Mouse (Mus musculus): ENCODE results near the gene Bicdl2. TPM values are rescaled to one million over a fixed set of nuclear protein-coding genes. Genes with fewer than 3 reads are reported as not detected.

Gene Bicdl2
- polyA plus RNA-seq, 1 experiment from 2014 or later, result 0.22 TPM

GRCm38 (mm10) chr17:23682092-23682491, 21.8 kb downstream of the Bicdl2 start:
- ATAC-seq, result no peak
- no peaks in the 10 kb centered on the region for H3K27me3 ChIP-seq
- DNase-seq (ENCODE audit: low read depth, low spot score), result no peak
- POLR2A ChIA-PET, result no interaction called here
- CTCF ChIA-PET, result interaction anchor here (1.8 to 2.1 kb wide), 2 partner anchors 11 to 17 kb away, joined by 7 read pairs; no protein-coding TSS in a partner anchor
- TF ChIP-seq CTCF (IDR thresholded peaks at IDR 0.05), result no peak
- in situ Hi-C loops (cut with MboI; ENCODE audit: low pct_unique_long_range_greater_than_20kb), result no loop called here

GRCm38 (mm10) chr17:23682530-23682929, 22.2 kb downstream of the Bicdl2 start:
- DNase-seq (ENCODE audit: low read depth, low spot score) (no peak), ATAC-seq (no peak)
- CTCF ChIA-PET, result interaction anchor here (1.8 to 2.1 kb wide), 2 partner anchors 11 to 17 kb away, joined by 7 read pairs; no protein-coding TSS in a partner anchor
- TF ChIP-seq CTCF (IDR thresholded peaks at IDR 0.05), result no peak
- POLR2A ChIA-PET, result no interaction called here
- H3K27me3 ChIP-seq, result no peaks in the 10 kb centered on the region
- in situ Hi-C loops (cut with MboI; ENCODE audit: low pct_unique_long_range_greater_than_20kb), result no loop called here

- no peak for TF ChIP-seq CTCF (IDR thresholded peaks at IDR 0.05)
- ChIA-PET POLR2A (no interaction called here), CTCF (interaction anchor here (1.8 to 3.0 kb wide), 3 partner anchors 10 to 16 kb away, joined by 7 to 16 read pairs (median 7); no protein-coding TSS in a partner anchor)
- DNase-seq (ENCODE audit: low read depth, low spot score), result no peak
- H3K27me3 ChIP-seq, result no peaks in the 10 kb centered on the region
- in situ Hi-C loops (cut with MboI; ENCODE audit: low pct_unique_long_range_greater_than_20kb), result no loop called here
- ATAC-seq, result no peak
Observed at GRCm38 (mm10) chr17:23683226-23683625, 22.9 kb downstream of the Bicdl2 start.

GRCm38 (mm10) chr17:23683856-23684672, 23.8 kb downstream of the Bicdl2 start, which contains the start of gene Cldn9:
Cldn9 (minus strand) TSS chr17:23684026.
- ChIA-PET POLR2A (interaction anchor here (0.6 kb wide), 1 partner anchor 1149 kb away, joined by 3 read pairs; no protein-coding TSS in a partner anchor), CTCF (interaction anchor here (1.8 to 3.0 kb wide), 4 partner anchors 10 to 22 kb away, joined by 5 to 16 read pairs (median 6); no protein-coding TSS in a partner anchor)
- in situ Hi-C loops (cut with MboI; ENCODE audit: low pct_unique_long_range_greater_than_20kb), result no loop called here
- ATAC-seq (no peak), DNase-seq (ENCODE audit: low read depth, low spot score) (no peak)
- TF ChIP-seq CTCF (IDR thresholded peaks at IDR 0.05), result no peak
- no peaks in the 10 kb centered on the region for H3K27me3 ChIP-seq

GRCm38 (mm10) chr17:23694491-23694890, 34.2 kb downstream of the Bicdl2 start:
- no peaks in the 10 kb centered on the region for H3K27me3 ChIP-seq
- ChIA-PET POLR2A (no interaction called here), CTCF (interaction anchor here (1.1 to 3.0 kb wide), 5 partner anchors 10 to 30 kb away, joined by 3 to 16 read pairs (median 6); partner anchors contain the start of gene Cldn9)
- DNase-seq (ENCODE audit: low read depth, low spot score) (no peak), ATAC-seq (peak; percentile 77)
- TF ChIP-seq CTCF (IDR thresholded peaks at IDR 0.05), result no peak
- in situ Hi-C loops (cut with MboI; ENCODE audit: low pct_unique_long_range_greater_than_20kb), result no loop called here

GRCm38 (mm10) chr17:23695801-23696200, 35.5 kb downstream of the Bicdl2 start:
- DNase-seq (ENCODE audit: low read depth, low spot score) (no peak), ATAC-seq (no peak)
- ChIA-PET POLR2A (no interaction called here), CTCF (interaction anchor here (1.7 kb wide), 1 partner anchor 10 kb away, joined by 6 read pairs; no protein-coding TSS in a partner anchor)
- in situ Hi-C loops (cut with MboI; ENCODE audit: low pct_unique_long_range_greater_than_20kb), result no loop called here
- no peak for TF ChIP-seq CTCF (IDR thresholded peaks at IDR 0.05)
- no peaks in the 10 kb centered on the region for H3K27me3 ChIP-seq

- TF ChIP-seq CTCF (IDR thresholded peaks at IDR 0.05), result peak; percentile 39
- in situ Hi-C loops (cut with MboI; ENCODE audit: low pct_unique_long_range_greater_than_20kb), result loop anchor here (5.0 kb wide), 2 partner anchors 37 to 132 kb away; partner anchors contain the start of gene Bicdl2
- ATAC-seq, result peak; percentile 51
- POLR2A ChIA-PET, result interaction anchor here (0.7 to 2.9 kb wide), 3 partner anchors 19 to 32 kb away, joined by 3 to 28 read pairs (median 6); partner anchors contain the start of genes Thoc6 and Tnfrsf12a
- CTCF ChIA-PET, result interaction anchor here (0.8 to 2.4 kb wide), 19 partner anchors 11 to 147 kb away, joined by 3 to 16 read pairs (median 4); partner anchors contain the start of genes Bicdl2, Cldn9, Thoc6 and Tnfrsf12a
- DNase-seq (ENCODE audit: low read depth, low spot score), result no peak
- no peaks in the 10 kb centered on the region for H3K27me3 ChIP-seq
Observed at GRCm38 (mm10) chr17:23699131-23700077, 39.1 kb downstream of the Bicdl2 start.

- peak; percentile 100 for ATAC-seq
- CTCF ChIA-PET, result interaction anchor here (0.8 to 2.4 kb wide), 20 partner anchors 10 to 147 kb away, joined by 3 to 16 read pairs (median 4); partner anchors contain the start of genes Bicdl2, Cldn9, Thoc6 and Tnfrsf12a
- peak; percentile 98 for TF ChIP-seq CTCF (IDR thresholded peaks at IDR 0.05)
- DNase-seq (ENCODE audit: low read depth, low spot score), result peak; percentile 64
- in situ Hi-C loops (cut with MboI; ENCODE audit: low pct_unique_long_range_greater_than_20kb), result loop anchor here (5.0 kb wide), 2 partner anchors 38 to 133 kb away; partner anchors contain the start of gene Bicdl2
- POLR2A ChIA-PET, result interaction anchor here (0.6 to 2.9 kb wide), 3 partner anchors 25 to 47 kb away, joined by 3 to 28 read pairs (median 6); partner anchors contain the start of genes Thoc6 and Tnfrsf12a
- no peaks in the 10 kb centered on the region for H3K27me3 ChIP-seq
Observed at GRCm38 (mm10) chr17:23700079-23700478, 39.8 kb downstream of the Bicdl2 start.

GRCm38 (mm10) chr17:23703301-23703700, 43.0 kb downstream of the Bicdl2 start:
- no peak for TF ChIP-seq CTCF (IDR thresholded peaks at IDR 0.05)
- ChIA-PET POLR2A (no interaction called here), CTCF (interaction anchor here (0.7 kb wide), 2 partner anchors 42 to 73 kb away, joined by 3 read pairs; no protein-coding TSS in a partner anchor)
- DNase-seq (ENCODE audit: low read depth, low spot score) (no peak), ATAC-seq (no peak)
- H3K27me3 ChIP-seq, result no peaks in the 10 kb centered on the region
- in situ Hi-C loops (cut with MboI; ENCODE audit: low pct_unique_long_range_greater_than_20kb), result loop anchor here (5.0 kb wide), 2 partner anchors 41 to 136 kb away; partner anchors contain the start of gene Bicdl2
